Mouse (Mus musculus) gastrocnemius, adult 18-20 months (tissue): ENCODE data around the gene Trmt13. TPM values are rescaled to one million over a fixed set of nuclear protein-coding genes. Genes with fewer than 3 reads are reported as not detected.
"Not testable (repeated sequence)": the region's sequence is repeated elsewhere in the genome, so short reads cannot be mapped to it uniquely, and the experiment has no call there.

Source experiments
- DNase-seq: peaks from one replicate; pipeline ENCODE4 v3.0.0; 2021; ENCODE audit warnings: low spot score
- long read RNA-seq, 2 experiments: library from polyadenylated mRNA; stranded (forward); transcript quantifications; one replicate each; pipeline ENCODE4 v2.0.0; 2021
- total RNA-seq, 2 experiments: library from RNA; stranded (reverse); gene quantifications; 2 replicates each; pipeline ENCODE4 v1.2.3; 2021

Gene Trmt13
- 1 to 10 TPM; 3.3 to 4.6 TPM for total RNA-seq
- long read RNA-seq, experiment 1, partial matches to known transcripts = 1 of 4 reads
- long read RNA-seq, experiment 1, other reads (novel, unspliced or antisense) = 3 of 4 reads
- long read RNA-seq, experiment 2, partial matches to known transcripts = 3 of 6 reads
- long read RNA-seq, experiment 2, other reads (novel, unspliced or antisense) = 2 of 6 reads

DNA sequence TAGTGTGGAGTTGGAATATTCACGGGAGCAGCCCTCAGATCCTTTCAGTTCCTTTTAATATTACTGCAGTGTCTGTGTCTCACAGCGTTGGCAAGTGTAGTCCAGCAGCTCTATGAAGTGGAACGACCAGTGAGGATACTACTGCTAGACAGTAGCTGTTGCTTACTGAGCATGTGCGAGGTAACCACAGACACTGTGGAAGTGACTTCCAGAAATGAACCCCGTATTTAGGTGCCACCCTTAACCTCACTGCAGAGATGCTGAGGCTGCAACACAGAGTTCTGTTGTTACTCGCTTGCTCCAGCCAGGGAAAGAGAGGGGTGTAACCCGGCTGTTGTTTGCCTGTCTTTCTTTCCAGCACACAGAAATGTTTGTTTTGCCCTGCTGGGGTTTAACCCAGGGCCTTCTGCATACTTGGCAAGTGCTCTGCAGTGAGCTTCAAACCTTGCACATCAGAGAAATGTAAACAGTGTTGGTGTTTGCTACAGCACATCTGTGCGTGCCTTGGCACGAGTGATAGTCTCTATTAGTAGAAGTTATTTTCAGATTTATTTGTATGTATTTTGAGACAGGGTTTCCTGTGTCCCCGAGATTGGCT is at the start of gene Trmt13:
TSS of gene Trmt13 (minus strand) at position 293 of the 598 bp plus-strand sequence.
- DNase-seq = peak; percentile 4

DNA sequence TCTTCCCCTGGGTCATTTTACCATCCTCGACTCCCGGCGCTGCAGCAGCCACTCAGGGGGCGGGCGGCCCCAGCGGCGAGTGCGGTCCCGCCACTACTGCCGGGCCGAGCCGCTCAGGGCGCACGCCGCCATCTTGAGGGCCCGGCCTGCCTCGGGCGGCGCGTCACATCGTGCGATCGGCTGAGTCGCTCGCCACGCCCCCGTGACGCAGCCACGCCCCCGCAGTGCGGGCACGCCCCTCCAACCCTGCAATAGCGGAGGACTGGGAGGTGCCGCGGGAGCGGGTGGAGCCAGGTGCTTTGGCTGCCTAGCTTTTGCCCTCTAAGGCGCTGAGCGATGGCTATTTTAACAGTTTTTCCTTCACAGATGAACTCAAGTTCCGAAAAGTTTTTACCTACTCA is 48.1 kb upstream of the Trmt13 start, which contains the start of gene Mfsd14a:
TSS of gene Mfsd14a (minus strand) at position 215 of the 401 bp plus-strand sequence.
- peak; percentile 99 for DNase-seq

DNA sequence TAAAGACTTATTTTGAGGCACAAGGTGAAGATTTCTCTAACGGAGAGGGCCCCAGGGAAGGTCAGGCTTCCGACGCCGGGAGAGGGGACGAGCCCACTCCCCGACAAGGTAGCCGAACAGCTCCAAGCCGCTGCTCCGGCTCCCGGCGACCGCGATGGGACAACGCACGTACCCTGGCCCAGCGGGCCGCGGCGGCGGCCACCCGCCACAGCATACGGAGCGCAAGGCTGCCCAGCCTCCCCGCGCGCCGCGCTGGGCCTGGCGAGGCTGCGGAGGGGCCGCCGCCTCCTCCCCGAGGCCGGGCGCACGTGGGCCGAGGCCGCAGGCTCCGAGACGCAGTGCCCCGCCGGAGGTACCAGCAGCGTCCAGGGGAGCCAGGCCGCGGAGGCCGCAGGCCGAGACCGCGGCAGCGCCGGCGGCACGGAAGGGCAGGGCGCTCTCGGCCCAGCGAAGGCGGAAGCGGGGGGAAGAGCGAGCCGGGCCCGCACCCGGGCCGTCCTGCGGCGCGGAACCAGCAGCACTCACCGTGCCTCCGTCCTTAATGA is 47.6 kb upstream of the Trmt13 start:
- no peak for DNase-seq

DNA sequence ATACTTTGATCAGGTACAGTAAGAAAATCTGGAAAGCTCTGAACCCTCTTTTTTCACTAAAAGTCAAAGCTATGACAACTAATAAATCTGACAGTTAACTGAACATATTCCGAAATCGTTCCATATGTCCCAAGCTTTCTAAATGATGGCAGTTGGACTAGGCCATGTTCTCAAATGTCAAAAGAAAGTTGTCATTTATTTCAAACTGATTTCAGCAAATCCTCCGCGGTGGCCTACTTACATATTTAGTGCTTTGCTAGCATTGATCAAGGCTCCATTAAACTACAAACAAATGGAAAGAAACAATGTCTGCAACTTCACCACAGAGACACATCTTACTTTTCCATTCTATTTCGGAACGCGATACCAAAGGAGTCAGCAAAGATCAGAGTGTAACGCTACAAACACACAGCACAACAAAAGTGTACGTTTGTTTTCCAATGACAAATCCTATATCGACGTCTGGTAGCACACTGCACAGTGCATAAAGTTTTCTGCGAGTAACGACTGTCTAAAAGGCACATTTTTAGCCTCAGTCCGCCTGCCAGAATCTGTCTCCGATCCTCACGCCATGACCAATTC is 47.0 kb upstream of the Trmt13 start:
- DNase-seq = no peak

DNA sequence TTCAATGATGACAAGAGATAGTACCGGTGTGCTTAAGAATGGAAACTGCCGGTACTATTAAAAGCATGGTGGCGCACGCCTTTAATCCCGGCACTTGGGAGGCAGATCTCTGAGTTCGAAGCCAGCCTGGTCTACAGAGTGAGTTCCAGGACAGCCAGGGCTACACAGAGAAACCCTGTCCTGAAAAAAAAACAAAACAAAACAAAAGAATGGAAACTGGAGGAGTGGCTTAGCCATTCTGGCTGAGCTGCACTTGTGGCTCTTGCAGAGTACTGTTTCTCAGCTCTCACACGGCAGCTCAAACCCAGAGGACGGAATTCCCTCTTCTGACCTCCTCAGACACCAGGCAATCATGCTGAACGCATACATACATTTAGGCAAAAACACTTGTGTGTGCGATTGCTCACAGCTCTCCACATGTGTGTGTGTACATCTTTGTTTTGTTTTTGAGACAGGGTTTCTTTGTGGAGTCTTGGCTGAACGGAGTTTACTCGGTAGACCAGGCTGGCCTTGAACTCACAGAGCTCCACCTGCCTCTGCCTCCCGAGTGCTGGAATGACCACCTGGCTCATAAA is 45.6 kb upstream of the Trmt13 start:
- DNase-seq = no peak

DNA sequence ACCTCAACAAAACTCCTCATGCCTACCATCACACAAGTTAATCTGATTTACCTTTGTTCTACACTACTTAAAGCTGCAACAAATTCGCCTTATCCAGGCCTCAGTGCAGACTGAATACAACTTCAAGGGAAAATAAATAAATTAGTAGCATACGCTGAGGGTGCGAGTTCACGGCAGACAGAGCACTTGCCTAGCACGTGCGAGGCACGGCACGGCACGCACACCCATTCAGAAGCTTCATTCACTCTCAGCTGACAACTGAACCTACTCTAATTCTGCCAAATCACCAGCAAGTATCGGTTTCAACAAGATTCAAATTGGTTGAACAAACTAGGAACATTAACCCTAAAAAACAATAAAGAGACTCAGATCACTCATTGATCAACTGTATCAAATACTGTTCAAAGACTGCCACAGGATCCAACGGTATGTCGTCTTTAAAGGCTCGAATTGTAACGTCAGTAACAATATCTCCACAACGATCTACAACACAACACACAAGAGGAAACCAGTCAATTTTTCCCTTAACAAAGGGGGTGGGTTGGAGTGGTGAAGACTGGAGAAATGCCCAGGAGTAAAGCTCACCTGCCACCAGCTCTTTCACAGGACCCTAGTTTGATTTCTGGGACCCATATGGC is 44.7 kb upstream of the Trmt13 start:
- DNase-seq = no peak

DNA sequence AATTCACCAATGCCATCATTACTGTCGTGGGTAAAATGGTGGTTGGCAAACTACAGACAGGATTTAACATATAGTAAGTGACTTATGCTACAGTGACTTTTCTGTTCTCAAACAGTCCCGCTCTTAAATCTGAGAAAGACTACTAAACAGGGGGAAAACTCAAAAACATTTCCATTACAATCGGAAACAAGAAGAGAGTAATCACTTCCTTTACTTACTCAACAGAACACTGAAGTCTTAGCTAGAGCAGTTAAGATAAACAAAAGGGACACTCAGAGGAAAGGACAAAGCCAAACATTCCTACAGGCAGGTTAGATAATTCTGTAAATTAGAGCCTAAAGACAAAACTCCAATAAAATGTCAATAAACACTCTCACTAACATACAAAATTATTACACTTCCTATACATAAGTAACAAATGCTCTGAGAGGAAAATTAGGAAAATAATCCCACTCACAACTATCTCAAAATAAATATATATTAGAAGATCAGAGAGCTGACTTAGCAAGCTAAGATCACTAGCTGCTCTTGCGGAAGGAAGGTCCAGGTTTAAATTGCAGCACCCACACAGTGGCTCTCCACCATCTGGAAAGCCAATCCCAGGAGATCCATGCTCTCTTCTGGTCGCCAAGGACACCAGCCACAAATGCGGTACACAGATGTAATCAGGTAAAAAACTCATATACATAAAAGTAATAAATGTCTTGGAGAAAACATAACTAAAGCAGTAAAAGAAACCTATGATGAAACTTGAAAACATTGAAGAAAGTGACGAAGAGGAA is 42.0 kb upstream of the Trmt13 start:
- DNase-seq = no peak

DNA sequence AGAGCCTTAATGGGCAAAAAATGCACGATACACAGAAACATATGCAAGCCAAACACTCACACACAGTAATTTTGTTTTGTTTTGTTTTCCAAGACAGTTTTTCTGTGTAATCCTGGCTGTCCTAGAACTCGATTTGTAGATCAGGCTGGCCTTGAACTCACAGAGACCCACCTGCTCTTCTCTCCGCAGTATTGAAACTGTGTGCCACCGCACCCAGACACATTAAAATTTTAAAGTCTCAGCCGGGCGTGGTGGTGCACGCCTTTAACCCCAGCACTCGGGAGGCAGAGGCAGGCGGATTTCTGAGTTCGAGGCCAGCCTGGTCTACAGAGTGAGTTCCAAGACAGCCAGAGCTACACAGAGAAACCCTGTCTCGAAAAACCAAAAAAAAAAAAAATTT is 39.7 kb upstream of the Trmt13 start:
- not testable (repeated sequence) for DNase-seq

DNA sequence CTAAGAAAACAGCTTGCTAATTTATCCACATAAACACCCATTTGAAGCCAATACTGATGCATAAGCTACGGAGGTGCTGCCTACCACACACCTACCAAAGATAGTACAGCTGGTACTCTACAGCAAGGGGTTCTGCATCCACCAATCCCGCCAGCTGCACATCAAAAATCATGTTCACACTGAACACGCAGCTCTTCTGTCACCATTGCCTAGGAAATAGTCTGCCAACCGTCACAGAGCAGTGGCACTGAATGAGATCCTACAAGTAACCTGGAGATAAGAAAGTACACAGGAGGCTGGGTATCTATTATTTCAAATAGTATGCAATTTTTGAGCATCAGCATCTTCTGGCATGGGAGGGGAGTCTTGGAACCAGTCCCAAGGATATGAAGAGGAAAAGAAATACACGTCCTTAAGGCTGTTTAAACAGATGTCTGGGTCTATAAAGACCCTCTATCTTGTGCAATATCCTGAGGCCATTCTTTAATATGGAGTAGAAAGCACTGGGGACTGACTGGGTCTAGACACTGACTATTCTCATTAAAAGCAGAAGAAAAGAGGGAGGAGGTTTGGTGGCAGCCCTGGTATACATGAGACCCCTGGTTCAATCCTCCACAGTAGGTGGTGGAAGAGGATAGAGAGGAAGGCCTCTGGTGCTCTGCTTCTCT is 39.0 kb upstream of the Trmt13 start:
- no peak for DNase-seq

DNA sequence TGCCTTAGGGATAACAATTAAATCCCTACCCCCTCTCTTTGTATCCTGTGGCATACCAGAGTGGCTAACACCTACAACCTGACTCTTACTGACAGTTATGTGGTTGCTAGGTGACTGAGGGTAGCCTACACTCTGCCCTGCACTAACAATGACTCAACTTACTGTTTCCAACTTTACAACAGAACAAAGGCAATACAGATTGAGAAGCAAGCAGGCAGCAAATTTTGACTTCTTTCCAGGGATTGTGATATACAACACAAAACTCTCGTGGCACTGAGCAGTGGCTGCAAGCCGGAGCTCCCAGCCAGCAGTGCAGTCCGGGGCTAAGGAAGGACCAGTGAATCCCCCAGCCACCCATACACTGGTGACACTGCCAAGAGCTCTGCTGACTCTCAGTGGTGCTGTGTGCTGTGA is 37.7 kb upstream of the Trmt13 start:
- no peak for DNase-seq

DNA sequence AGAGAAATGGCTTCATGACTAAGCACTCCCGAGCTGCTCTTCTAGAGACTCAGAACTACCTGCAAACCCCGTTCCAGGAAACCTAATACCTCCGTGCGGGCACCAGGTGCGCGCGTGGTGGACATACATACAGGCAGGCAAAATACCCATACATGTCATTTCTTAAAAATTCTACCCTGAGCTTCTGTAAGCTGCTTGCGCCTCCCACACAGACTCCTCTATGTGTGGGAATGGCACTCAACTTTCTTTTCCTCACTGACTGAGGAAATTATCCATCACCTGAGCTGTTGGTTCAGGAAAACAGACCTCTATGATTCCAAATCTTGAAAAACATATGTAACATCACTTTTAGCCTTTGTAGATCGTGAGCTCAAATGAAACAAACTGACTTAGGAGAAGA is 36.3 kb upstream of the Trmt13 start:
- no peak for DNase-seq

DNA sequence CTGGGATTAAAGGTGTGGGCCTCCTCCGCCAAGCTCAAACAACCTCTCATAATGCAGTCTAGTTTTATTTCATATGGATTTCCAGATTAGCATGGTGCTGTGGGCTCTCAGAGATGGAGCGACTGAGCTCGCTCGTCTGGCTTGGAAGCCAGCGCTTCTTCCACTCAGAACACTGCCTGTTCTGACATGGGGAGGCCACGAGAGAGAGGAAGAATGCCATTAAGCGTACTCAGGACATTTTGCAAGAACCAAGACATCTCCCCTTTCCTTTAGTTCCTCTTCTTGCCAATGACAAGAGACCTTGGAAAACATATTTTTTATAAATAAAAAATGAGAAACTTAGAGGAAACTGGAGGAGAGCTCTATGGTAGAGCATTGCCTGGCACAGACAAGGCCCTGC is 34.4 kb upstream of the Trmt13 start:
- DNase-seq = no peak

DNA sequence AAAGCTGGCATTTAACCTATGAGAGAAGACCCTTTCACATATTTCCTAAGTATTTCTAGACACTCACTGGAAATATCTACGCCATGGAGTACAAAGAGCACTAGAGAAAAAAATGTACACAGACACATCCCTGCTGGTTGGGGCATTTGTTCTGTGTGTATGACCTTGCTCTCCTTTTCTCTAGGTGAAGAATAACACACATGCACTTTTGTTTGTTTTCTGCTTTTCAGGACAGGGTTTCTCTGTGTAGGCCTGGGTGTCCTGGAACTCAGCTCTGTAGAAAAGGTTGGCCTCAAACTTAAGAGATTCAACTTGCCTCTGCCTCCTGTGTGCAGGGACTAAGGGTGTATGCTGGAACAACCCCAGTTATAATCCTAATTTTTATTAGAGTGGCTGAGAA is 32.0 kb upstream of the Trmt13 start:
- no peak for DNase-seq

DNA sequence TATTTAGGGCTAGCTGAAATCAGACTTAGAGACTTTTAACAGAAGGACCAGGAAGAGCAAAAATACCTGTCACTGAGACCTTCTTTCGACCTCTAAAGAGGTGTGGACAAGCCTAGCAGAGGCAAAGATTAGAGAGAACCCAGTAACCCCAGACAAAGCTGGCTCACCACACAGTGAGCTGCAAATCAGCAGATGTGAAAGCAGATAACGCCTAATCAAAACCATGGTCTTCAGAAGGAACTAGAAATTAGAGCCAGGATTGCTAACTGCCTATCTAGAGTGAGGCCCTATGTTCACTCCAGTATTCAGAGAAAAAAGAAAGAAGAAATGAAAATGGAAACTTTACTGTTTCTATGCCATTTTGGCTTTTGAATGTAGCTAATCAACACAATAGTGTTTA is 28.0 kb upstream of the Trmt13 start:
- no peak for DNase-seq

DNA sequence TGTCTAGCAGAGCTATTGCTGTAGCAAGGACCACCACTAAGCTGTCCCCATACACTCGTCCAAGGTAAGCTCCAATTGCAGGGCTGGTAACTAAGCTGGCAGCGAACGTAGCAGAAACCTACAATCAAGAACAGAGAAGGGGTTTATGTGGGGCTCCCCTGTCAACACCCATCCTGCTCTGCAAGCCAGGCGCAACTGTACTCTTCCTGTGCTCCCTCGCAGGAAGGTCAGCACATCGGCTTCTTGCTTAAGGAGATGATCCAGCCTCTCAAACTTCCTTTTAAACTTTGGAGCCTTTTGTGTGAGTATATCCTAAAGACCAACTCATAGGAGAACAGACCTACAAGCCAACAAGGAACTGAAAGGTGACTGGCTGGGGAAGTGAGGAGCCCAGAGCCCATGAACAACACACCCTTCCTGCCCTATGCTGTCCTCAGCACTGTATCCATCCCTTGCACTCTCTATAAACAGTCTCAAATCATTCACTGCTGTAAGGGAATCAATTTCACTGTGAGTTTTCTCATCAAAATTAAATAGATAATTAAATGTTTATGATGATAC is 27.5 kb upstream of the Trmt13 start:
- DNase-seq = no peak

DNA sequence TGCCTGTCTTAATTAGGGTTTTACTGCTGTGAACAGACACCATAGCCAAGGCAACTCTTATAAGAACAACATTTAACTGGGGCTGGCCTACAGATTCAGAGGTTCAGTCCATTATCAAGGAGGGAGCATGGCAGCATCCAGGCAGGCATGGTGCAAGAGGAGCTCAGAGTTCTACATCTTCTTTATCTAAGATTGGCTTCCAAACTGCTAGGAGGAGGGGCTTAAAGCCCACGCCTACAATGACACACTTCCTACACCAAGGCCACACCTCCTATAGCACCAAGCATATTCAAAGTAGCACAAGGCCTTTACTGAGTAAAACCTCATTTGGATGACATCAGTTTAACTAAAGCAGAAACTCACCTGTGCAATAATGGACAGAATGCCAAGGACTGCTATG is 25.6 kb upstream of the Trmt13 start:
- DNase-seq = no peak

DNA sequence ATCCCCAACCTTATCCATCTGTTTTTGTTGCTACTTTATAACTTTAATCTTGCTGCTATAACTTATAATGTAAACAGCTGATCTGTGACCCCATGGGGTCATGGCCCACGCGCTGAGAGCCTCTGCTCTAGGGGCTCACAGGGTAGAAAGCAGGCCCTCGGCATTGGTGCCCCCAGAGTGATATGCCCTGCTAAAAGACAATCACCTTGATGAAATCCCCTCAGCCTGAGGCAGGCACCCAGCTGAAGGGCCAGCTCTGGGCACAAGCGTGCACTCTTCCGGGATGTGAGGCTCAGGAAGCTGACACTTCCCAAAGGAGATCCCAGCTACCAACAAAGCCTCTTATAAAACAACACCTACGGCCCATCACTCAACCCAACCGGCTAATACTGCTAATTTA is 24.2 kb upstream of the Trmt13 start:
- no peak for DNase-seq

DNA sequence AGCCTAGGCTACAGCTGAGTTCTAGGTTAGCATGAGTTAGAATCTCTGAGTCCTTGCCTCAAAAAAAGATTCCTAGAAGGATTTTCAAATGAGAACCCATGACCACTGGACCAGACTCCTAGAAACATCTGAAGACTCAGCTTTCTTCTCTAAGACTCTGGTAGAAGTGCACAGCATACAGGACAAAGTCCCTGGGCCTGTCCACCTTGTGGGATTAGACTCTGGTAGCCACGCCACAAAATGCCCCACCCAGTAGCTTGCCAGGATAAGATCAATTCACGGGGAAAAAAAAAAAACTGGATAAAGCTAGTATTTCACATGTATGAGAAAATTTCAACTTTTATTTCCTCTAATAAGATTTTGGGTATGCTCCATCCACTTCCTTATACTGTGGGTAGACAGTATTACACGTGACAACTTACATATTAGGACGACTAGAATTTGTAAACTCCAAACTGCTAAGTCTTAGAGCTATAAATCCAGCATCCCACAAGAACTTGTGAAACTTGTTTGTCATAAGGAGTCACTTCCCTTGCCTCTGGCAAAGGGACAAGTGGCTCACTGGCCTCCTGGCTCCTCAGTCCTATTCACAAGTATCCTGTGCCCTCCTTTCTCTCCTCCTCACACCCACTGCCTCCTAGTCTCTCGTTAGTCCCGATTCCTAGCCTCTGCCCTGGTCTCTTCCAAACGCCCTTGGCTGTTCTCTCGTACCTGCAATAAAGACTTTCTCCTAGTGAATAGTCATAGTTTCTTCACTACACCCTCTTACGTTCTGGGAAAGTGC is 23.5 kb upstream of the Trmt13 start:
- no peak for DNase-seq

DNA sequence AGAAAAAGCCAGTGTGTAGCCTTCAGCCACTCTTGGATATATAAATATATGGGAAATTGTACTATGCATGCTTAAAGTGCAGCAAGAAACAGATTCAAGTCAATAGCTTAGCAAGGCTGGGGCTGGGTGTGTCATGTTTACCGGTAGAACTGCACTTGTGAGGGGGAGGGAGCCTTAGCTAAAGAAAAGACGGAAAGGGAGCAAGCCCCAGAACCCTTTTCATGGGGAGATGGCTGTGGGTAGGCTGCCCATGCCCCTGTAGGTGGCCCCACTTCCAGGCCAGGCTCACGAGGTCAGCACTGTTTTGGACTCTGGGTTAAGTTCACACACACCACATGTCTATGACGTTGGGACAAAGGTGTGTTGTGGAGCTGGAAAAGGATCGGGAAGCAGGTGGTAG is 21.4 kb upstream of the Trmt13 start:
- no peak for DNase-seq

DNA sequence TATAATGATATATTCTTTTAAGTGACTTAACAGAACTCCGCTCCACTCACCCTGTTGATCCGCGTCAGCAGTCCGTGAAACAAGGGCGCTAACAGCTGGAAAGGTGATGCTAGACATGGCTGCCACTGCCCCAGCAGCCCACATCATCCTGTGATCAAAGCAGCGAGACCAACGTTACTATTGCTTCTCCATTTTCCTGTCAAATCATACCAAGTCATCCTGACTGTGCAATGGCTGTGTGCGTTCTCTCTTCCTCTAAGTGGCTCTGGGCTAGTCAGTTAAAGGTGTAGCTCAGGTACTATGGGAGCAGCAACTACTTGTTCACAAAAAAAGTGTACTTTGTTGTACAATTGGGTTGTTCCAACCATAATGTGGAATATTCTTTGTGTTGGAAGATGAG is 20.5 kb upstream of the Trmt13 start:
- DNase-seq = no peak
